Mouse (Mus musculus) cortical plate, adult 2 months (tissue): Measurements from ENCODE around the gene Zfp786. TPM values are rescaled to one million over a fixed set of nuclear protein-coding genes. Genes with fewer than 3 reads are reported as not detected.

Source experiments
- H3K27ac ChIP-seq: fragments of 200-500 bp; 2 replicates; pipeline ENCODE4 v1.5.1; 2012; ENCODE audit warnings: low read length, control low read depth, inconsistent platforms; ENCODE audit not compliant: insufficient read depth
- H3K4me1 ChIP-seq: fragments of 200-500 bp; 2 replicates; pipeline ENCODE4 v1.6.1; 2011; ENCODE audit warnings: low read length; ENCODE audit not compliant: control insufficient read depth, insufficient read depth
- H3K4me3 ChIP-seq: fragments of 200-500 bp; 2 replicates; pipeline ENCODE4 v1.5.1; 2011; ENCODE audit warnings: mild to moderate bottlenecking, low read length, control low read depth; ENCODE audit not compliant: insufficient read depth
- CTCF ChIP-seq: fragments of 200-500 bp; IDR thresholded peaks from 2 replicates; pipeline ENCODE4 v1.5.1; 2011; ENCODE audit warnings: mild to moderate bottlenecking, control low read depth, low read length; ENCODE audit not compliant: insufficient read depth; ENCODE audit errors: extremely low read depth
- POLR2A ChIP-seq: fragments of 200-500 bp; IDR thresholded peaks from 2 replicates; pipeline ENCODE4 v1.6.1; 2011; ENCODE audit warnings: mild to moderate bottlenecking, low read length, control low read depth; ENCODE audit not compliant: insufficient read depth; ENCODE audit errors: extremely low read depth
- polyA plus RNA-seq: library from polyadenylated mRNA; depleted of rRNA; stranded (reverse); fragments of >200 nt; gene quantifications from 2 replicates; pipeline ENCODE4 v1.2.3, GENCODE M21; 2012

Zfp786 gene
- polyA plus RNA-seq, 1 experiment = 2.0 TPM

- Histone ChIP-seq H3K4me1 (no peaks in the 10 kb centered on the region; the same call in 1 of the 2 replicates), H3K4me3 (no peak overlapping the region)
- no peak for TF ChIP-seq CTCF
- TF ChIP-seq POLR2A = no peak
Observed at GRCm38 (mm10) chr6:47845779-47846178, 15.1 kb upstream of the Zfp786 start.

DNA sequence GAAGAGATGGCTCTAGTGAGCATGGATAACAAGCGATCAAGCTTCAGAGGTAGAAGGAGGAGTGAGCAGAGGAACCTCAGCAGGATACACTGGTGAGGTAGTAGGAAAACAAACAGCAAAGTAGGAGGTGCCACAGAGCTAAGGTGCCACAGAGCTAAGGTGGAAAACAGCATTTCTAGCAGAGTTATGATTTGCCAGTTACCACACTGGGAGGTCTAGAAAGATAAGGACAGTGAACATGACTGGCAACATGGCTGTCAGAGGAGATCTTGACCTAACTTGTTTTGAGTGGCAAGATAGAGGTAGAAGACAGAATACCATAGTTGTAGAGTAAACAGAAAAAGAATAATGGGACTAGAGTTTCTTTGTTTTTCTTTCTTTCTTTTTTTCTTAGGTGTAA lies 11.7 kb upstream of the Zfp786 start:
- Histone ChIP-seq H3K4me3 (no peak overlapping the region), H3K4me1 (no peaks in the 10 kb centered on the region; the same call in 1 of the 2 replicates), H3K27ac (no peak overlapping the region)
- TF ChIP-seq CTCF (no peak), POLR2A (no peak)

More at GRCm38 (mm10) chr6:47845779-47846178, 15.1 kb upstream of the Zfp786 start:
- H3K27ac ChIP-seq = no peak overlapping the region

GRCm38 (mm10) chr6:47841831-47842230 lies 11.2 kb upstream of the Zfp786 start:
- TF ChIP-seq POLR2A (no peak), CTCF (no peak)
- Histone ChIP-seq H3K4me1 (peaks cover 1% of the 10 kb centered on the region; the same call in 1 of the 2 replicates), H3K27ac (no peak overlapping the region), H3K4me3 (no peak overlapping the region)

- Histone ChIP-seq H3K4me1 (peaks cover 1% of the 10 kb centered on the region; the same call in 1 of the 2 replicates), H3K4me3 (no peak overlapping the region), H3K27ac (no peak overlapping the region)
- TF ChIP-seq CTCF (no peak), POLR2A (no peak)
Observed at GRCm38 (mm10) chr6:47841077-47841476, 10.4 kb upstream of the Zfp786 start.

GRCm38 (mm10) chr6:47837630-47838029 lies 7.0 kb upstream of the Zfp786 start:
- H3K27ac ChIP-seq = no peak overlapping the region
- H3K4me3 ChIP-seq = no peak overlapping the region
- peaks cover 1% of the 10 kb centered on the region; the same call in 1 of the 2 replicates for H3K4me1 ChIP-seq
- TF ChIP-seq POLR2A (no peak), CTCF (no peak)

DNA sequence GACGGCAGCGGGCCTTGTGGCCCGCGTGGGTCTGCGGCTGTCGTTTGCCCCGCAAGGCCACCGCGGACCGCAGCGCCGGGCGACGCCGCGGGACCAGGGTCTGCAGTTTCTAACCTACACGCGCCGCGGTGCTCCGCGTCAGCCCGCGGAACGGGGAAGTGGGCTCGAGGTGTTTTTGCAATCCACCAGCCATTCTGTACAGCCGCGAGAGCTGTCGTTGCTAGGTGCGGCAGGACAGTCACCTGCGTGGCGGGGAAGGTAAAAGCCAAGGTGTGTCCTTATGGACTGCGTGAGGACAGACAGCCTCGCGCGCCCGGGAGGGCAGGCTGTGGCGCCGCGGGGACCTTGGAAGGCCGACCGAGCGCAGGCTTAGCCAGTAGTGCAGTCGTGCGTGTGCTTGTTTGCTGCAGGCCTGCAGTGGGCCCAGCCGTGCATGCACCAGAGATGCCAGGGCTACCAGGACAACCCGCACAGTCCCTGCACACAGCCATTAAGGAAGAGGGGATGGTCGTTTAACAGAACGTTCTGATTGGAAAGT lies 5.4 kb upstream of the Zfp786 start:
- Histone ChIP-seq H3K4me3 (peak overlapping the region; percentile 98), H3K27ac (peak overlapping the region; percentile 90), H3K4me1 (peaks cover 1% of the 10 kb centered on the region; the same call in 1 of the 2 replicates)
- TF ChIP-seq CTCF (no peak), POLR2A (no peak)

DNA sequence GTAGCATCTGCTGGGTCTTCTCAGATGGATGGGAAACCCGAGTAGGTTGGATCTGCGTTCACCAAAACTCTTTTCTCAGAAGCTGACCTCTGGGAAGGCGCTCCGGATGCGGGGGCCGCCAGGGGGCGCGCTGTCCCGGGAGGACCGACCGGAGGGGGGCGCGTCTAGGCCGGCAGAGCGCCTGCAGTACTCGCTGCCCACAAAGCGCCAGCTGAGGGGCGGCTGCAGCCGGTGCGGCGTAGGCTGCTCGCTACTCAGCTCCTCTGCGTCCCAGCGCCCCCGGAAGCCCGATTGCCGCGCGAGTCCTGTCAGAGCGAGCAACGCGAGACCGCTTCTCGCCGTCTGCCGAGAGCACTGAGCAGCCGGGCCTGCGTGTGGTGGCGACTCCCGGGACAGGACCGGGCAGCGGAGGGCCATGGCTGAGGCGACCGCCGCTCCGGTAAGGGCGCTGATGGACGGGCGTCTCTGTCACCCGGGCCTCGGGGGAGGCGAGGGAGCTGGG lies 4.9 kb upstream of the Zfp786 start, which contains the start of gene Zfp398:
Gene Zfp398 (plus strand): TSS at position 180 of the 502 bp plus-strand sequence.
- peak within 1 kb of the TSS; percentile 90 for H3K27ac ChIP-seq
- H3K4me1 ChIP-seq = peaks cover 1% of the 10 kb centered on the region; the same call in 1 of the 2 replicates
- peak; percentile 54 for TF ChIP-seq CTCF
- peak; percentile 70; the same call in 1 of the 2 replicates for TF ChIP-seq POLR2A
- peak within 1 kb of the TSS; percentile 98 for H3K4me3 ChIP-seq

DNA sequence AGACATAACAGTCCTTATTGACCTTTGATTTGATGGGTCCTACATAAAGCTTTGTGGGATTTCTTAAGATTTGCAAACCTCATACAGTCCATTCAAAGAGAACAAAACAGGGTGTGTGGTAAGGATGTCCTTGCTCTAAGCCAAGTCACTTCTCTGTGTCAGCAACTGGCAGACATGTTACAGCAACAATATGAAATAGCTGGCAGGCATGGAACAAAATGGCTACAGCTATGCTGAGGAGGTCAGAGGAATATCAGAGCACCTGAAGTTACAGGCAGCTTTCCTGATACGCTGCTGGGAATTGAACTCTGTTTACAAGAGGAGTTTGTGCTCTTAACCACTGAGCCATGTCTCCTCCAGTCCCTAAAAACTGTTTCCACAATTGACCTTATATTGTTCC lies 1.6 kb upstream of the Zfp786 start:
- no peak overlapping the region for H3K27ac ChIP-seq
- TF ChIP-seq CTCF = no peak
- TF ChIP-seq POLR2A = no peak
- no peak overlapping the region for H3K4me3 ChIP-seq
- H3K4me1 ChIP-seq = peaks cover 1% of the 10 kb centered on the region; the same call in 1 of the 2 replicates

- no peaks in the 10 kb centered on the region for H3K4me1 ChIP-seq
- H3K4me3 ChIP-seq = 0 out of 2 replicates have a peak overlapping the region, but pooled peaks have one; percentile 4
- TF ChIP-seq CTCF = peak; percentile 33; the same call in 1 of the 2 replicates
- TF ChIP-seq POLR2A = no peak
- H3K27ac ChIP-seq = no peak overlapping the region
Observed at GRCm38 (mm10) chr6:47828950-47829349, 1.7 kb downstream of the Zfp786 start.

- H3K4me3 ChIP-seq = no peak overlapping the region
- TF ChIP-seq POLR2A (no peak), CTCF (no peak)
- H3K27ac ChIP-seq = no peak overlapping the region
- no peaks in the 10 kb centered on the region for H3K4me1 ChIP-seq
Observed at GRCm38 (mm10) chr6:47827462-47827861, 3.2 kb downstream of the Zfp786 start.
